Mouse (Mus musculus): ENCODE measurements around the gene Gpc6. TPM values are rescaled to one million over a fixed set of nuclear protein-coding genes. Genes with fewer than 3 reads are reported as not detected.

Gene Gpc6
- polyA plus RNA-seq, 1 experiment from 2014 or later: 2.3 TPM

GRCm38 (mm10) chr14:116947461-116947860, 22.3 kb downstream of the Gpc6 start:
- DNase-seq (ENCODE audit: low spot score): no peak

GRCm38 (mm10) chr14:116947939-116948591, 22.9 kb downstream of the Gpc6 start:
- DNase-seq (ENCODE audit: low spot score): no peak

GRCm38 (mm10) chr14:116957154-116957553, 32.0 kb downstream of the Gpc6 start:
- DNase-seq (ENCODE audit: low spot score): no peak

GRCm38 (mm10) chr14:116964837-116965236, 39.7 kb downstream of the Gpc6 start:
- DNase-seq (ENCODE audit: low spot score): no peak

- DNase-seq (ENCODE audit: low spot score): no peak
Measured at GRCm38 (mm10) chr14:116974708-116975107, 49.6 kb downstream of the Gpc6 start.

- no peak for DNase-seq (ENCODE audit: low spot score)
Measured at GRCm38 (mm10) chr14:116975224-116975623, 50.1 kb downstream of the Gpc6 start.

GRCm38 (mm10) chr14:116977259-116977658, 52.1 kb downstream of the Gpc6 start:
- DNase-seq (ENCODE audit: low spot score): no peak

GRCm38 (mm10) chr14:116979714-116980382, 54.7 kb downstream of the Gpc6 start:
- DNase-seq (ENCODE audit: low spot score): no peak

GRCm38 (mm10) chr14:116981711-116982110, 56.6 kb downstream of the Gpc6 start:
- DNase-seq (ENCODE audit: low spot score): no peak

- DNase-seq (ENCODE audit: low spot score): no peak
Measured at GRCm38 (mm10) chr14:116987341-116987740, 62.2 kb downstream of the Gpc6 start.

GRCm38 (mm10) chr14:117000376-117000775, 75.3 kb downstream of the Gpc6 start:
- DNase-seq (ENCODE audit: low spot score): no peak

GRCm38 (mm10) chr14:117002313-117002712, 77.2 kb downstream of the Gpc6 start:
- no peak for DNase-seq (ENCODE audit: low spot score)

GRCm38 (mm10) chr14:117008781-117009180, 83.7 kb downstream of the Gpc6 start:
- DNase-seq (ENCODE audit: low spot score): no peak

- no peak for DNase-seq (ENCODE audit: low spot score)
Measured at GRCm38 (mm10) chr14:117012969-117013368, 87.9 kb downstream of the Gpc6 start.

- no peak for DNase-seq (ENCODE audit: low spot score)
Measured at GRCm38 (mm10) chr14:117013554-117014117, 88.5 kb downstream of the Gpc6 start.

- no peak for DNase-seq (ENCODE audit: low spot score)
Measured at GRCm38 (mm10) chr14:117015333-117015922, 90.3 kb downstream of the Gpc6 start.

- DNase-seq (ENCODE audit: low spot score): no peak
Measured at GRCm38 (mm10) chr14:117022180-117022799, 97.2 kb downstream of the Gpc6 start.

- no peak for DNase-seq (ENCODE audit: low spot score)
Measured at GRCm38 (mm10) chr14:117034146-117034545, 109.0 kb downstream of the Gpc6 start.

- no peak for DNase-seq (ENCODE audit: low spot score)
Measured at GRCm38 (mm10) chr14:117041017-117041416, 115.9 kb downstream of the Gpc6 start.

GRCm38 (mm10) chr14:117048951-117049350, 123.8 kb downstream of the Gpc6 start:
- DNase-seq (ENCODE audit: low spot score): no peak

GRCm38 (mm10) chr14:117050877-117051276, 125.8 kb downstream of the Gpc6 start:
- DNase-seq (ENCODE audit: low spot score): no peak

GRCm38 (mm10) chr14:117053361-117053760, 128.2 kb downstream of the Gpc6 start:
- DNase-seq (ENCODE audit: low spot score): no peak
